Mouse (Mus musculus) liver, adult (tissue): ENCODE results near the gene Nr3c2.

Experiments
- GATA4 ChIP-seq: IDR thresholded peaks from 2 replicates; pipeline ENCODE4 v1.6.1; 2014; ENCODE audit warnings: mild to moderate bottlenecking, low read length; ENCODE audit not compliant: insufficient replicate concordance

The Nr3c2 gene

GRCm38 (mm10) chr8:77223123-77223522, 323.9 kb downstream of the Nr3c2 start:
- TF ChIP-seq GATA4 = no peak

- TF ChIP-seq GATA4 = no peak
These were observed 328.5 kb downstream of the Nr3c2 start for GRCm38 (mm10) chr8:77227742-77228141.

- no peak for TF ChIP-seq GATA4
These were observed 329.4 kb downstream of the Nr3c2 start for GRCm38 (mm10) chr8:77228688-77229087.

GRCm38 (mm10) chr8:77231211-77231610, 332.0 kb downstream of the Nr3c2 start:
- no peak for TF ChIP-seq GATA4

- no peak for TF ChIP-seq GATA4
These were observed 332.6 kb downstream of the Nr3c2 start for GRCm38 (mm10) chr8:77231834-77232233.

GRCm38 (mm10) chr8:77232411-77232810, 333.2 kb downstream of the Nr3c2 start:
- TF ChIP-seq GATA4 = no peak

- TF ChIP-seq GATA4 = no peak
These were observed 337.5 kb downstream of the Nr3c2 start for GRCm38 (mm10) chr8:77236701-77237100.

- no peak for TF ChIP-seq GATA4
These were observed 340.2 kb downstream of the Nr3c2 start for GRCm38 (mm10) chr8:77239462-77239861.

- TF ChIP-seq GATA4 = no peak
These were observed 342.1 kb downstream of the Nr3c2 start for GRCm38 (mm10) chr8:77241381-77241780.

- no peak for TF ChIP-seq GATA4
These were observed 350.9 kb downstream of the Nr3c2 start for GRCm38 (mm10) chr8:77250094-77250493.

GRCm38 (mm10) chr8:77251134-77251533, 351.9 kb downstream of the Nr3c2 start:
- TF ChIP-seq GATA4 = no peak

GRCm38 (mm10) chr8:77254466-77254865, 355.2 kb downstream of the Nr3c2 start:
- no peak for TF ChIP-seq GATA4

GRCm38 (mm10) chr8:77256450-77257084, 357.3 kb downstream of the Nr3c2 start:
- no peak for TF ChIP-seq GATA4

GRCm38 (mm10) chr8:77257085-77257451, 357.8 kb downstream of the Nr3c2 start:
- TF ChIP-seq GATA4 = no peak

- no peak for TF ChIP-seq GATA4
These were observed 362.0 kb downstream of the Nr3c2 start for GRCm38 (mm10) chr8:77261215-77261614.

- no peak for TF ChIP-seq GATA4
These were observed 363.2 kb downstream of the Nr3c2 start for GRCm38 (mm10) chr8:77262216-77263009.
